Mouse (Mus musculus) urinary bladder, adult 18-20 months (tissue): ENCODE measurements around the gene Fam185a.

ENCODE experiments used
- DNase-seq, 2 experiments: peaks; one replicate each; pipeline ENCODE4 v3.0.0; 2022; ENCODE audit warnings: low spot score in 2 of 2, mixed read lengths in 2 of 2

The Fam185a gene

GRCm38 (mm10) chr5:21493294-21493999 lies 68.7 kb downstream of the Fam185a start:
- no peak for DNase-seq

- no peak for DNase-seq
Measured at GRCm38 (mm10) chr5:21494781-21495180, 70.0 kb downstream of the Fam185a start.

DNA sequence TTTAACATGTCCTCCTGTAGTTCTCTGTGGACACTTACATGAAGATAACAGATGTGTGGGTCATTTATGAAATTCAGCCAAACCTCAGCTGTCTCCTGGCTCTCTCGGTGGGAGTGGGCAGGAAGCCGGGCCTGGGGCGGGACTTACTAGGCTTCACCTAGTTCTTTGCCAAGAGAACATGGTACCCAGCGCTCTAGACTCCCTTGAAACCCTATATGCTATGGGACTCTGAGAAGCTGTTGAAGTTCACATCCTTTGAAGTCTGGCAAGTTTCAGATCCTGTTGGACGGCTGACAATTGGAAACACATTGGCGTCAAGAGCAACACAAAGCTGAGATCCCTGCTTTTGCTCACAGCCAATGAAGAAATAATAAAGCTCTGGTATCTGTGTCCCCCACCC lies 71.6 kb downstream of the Fam185a start:
- DNase-seq, result no peak

DNA sequence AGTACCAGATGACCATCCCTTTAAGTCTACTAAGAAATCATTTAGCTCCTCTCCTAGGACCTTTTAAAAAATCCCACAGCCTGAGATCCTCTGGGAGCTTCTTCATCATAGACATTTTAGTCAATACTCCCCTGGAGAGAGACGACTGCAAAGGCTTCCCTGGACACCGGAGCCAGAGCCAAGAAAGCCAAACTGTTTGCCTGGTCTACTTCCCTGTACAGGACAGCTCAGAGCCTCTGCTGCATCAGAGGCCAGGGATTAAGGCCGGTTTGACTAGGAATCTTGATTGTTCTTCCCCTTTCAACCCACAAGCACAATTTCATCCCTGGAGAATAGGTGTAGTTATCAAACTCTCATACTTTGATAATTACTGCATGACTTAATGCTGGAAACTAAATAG lies 72.1 kb downstream of the Fam185a start:
- DNase-seq, result peak in 1 of 2 experiments; percentile 11

DNA sequence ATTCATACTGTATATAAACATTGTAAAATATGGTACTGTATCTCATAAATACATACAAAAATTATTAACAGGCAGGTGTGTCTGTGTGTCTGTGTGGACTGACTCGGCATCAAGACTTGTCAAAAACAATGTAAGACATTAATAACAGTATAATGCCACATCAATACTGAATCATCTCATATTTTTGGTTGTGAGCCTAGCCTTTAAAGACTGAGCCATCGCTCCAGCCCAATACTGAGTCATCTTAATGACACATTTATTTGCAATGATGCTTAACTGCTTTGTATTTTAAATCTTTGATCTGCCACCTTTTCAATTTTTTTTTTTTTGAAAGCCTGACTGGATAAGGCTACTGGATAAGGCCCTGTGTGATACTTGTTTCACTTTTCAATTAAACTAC lies 73.7 kb downstream of the Fam185a start:
- DNase-seq, result no peak

- no peak for DNase-seq
Measured at GRCm38 (mm10) chr5:21498925-21499324, 74.2 kb downstream of the Fam185a start.

- DNase-seq, result no peak
Measured at GRCm38 (mm10) chr5:21500133-21500532, 75.4 kb downstream of the Fam185a start.

DNA sequence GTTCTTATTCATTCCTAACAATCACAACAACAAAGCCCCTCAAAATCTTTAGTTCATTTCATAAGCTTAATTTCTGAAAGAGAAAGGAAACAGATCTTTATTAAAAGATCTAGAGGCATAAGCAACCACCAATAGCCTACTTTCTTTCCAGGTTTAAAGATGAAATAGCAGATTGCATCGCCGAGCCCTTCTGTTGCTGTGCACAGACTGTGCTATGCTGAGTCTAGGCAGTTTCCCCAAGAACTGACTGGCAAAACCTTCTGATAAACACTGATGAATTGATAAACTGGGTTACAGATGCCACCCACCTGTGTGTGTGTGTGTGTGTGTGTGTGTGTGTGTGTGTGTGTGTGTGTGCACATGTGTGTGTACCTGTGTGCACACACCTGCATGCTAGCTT lies 76.2 kb downstream of the Fam185a start:
- DNase-seq, result no peak

- DNase-seq, result no peak
Measured at GRCm38 (mm10) chr5:21502936-21503610, 78.3 kb downstream of the Fam185a start.

- DNase-seq, result no peak
Measured at GRCm38 (mm10) chr5:21505159-21505558, 80.4 kb downstream of the Fam185a start.

GRCm38 (mm10) chr5:21506887-21507286 lies 82.1 kb downstream of the Fam185a start:
- DNase-seq, result no peak

- DNase-seq, result no peak
Measured at GRCm38 (mm10) chr5:21509801-21510200, 85.0 kb downstream of the Fam185a start.

GRCm38 (mm10) chr5:21513363-21513762 lies 88.6 kb downstream of the Fam185a start:
- DNase-seq, result no peak

DNA sequence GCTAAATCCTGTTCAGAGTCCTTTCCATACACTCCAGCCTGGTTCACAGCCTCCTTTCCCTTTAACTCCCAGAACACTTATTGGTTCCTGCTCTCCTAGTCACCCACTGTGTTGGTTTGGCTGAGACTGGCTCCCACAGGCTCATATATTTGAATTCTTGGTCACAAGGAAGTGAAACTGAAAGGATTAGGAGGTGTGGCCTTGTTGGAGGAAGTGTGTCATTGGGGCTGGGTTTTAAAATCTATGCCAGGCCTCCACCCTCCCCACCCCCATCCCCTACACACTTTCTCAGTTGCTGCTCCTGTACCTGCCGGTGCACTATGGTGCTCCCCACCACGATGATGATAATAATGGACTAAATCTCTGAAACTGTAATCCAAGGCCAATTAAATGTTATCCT lies 92.8 kb downstream of the Fam185a start:
- no peak for DNase-seq

DNA sequence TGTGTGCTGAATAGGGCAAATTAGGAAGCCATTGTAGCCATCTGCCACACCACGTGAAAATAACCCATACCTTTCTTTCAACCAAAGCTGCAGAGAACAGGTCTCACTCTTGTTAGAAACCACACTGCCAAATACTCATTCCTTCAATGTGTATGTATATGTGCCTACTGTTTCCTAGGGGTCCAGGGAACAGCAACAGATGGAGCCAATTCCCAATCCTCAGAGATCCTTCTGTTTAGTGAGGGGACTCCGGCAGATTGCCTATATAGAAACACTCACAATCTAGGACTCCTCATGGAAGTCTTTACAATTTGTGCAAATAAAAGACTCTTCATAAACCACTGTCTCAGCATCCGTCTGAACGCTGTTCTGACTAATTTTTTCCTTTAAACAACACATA lies 93.4 kb downstream of the Fam185a start:
- no peak for DNase-seq

- DNase-seq, result no peak
Measured at GRCm38 (mm10) chr5:21519166-21519565, 94.4 kb downstream of the Fam185a start.

DNA sequence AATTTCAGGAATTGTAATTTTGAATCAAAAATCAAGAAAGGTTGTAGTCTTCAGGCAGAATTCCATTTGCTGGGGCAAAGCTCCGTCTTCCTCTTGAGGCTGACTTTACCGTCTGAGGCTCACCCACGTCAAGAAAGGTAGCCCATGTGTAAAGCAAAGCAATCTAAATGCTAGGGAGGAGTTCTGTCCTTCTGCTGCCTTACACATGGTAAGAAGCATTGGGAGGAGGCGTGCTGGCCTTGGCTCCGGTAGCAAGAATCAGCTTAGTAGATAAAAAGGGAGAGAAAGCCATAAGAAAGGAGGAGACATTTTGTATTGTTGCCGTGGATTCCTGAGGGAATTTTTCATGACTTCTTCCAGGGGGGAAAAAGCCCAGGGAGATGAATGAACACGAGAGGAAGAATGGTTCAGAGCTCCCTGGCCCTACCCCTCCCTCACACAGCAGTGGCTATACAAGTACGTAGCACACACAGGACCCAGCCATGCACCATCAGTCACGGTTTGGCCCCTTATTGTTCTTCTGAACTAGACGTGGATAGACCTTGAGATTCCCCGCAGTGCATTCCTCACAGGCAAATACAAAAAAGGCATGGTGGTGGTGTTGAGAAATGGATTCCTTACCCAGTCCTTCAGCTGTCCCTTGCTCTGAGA lies 102.2 kb downstream of the Fam185a start:
- DNase-seq, result no peak

- DNase-seq, result peak in 1 of 2 experiments; percentile 48
Measured at GRCm38 (mm10) chr5:21527488-21527911, 102.7 kb downstream of the Fam185a start.

DNA sequence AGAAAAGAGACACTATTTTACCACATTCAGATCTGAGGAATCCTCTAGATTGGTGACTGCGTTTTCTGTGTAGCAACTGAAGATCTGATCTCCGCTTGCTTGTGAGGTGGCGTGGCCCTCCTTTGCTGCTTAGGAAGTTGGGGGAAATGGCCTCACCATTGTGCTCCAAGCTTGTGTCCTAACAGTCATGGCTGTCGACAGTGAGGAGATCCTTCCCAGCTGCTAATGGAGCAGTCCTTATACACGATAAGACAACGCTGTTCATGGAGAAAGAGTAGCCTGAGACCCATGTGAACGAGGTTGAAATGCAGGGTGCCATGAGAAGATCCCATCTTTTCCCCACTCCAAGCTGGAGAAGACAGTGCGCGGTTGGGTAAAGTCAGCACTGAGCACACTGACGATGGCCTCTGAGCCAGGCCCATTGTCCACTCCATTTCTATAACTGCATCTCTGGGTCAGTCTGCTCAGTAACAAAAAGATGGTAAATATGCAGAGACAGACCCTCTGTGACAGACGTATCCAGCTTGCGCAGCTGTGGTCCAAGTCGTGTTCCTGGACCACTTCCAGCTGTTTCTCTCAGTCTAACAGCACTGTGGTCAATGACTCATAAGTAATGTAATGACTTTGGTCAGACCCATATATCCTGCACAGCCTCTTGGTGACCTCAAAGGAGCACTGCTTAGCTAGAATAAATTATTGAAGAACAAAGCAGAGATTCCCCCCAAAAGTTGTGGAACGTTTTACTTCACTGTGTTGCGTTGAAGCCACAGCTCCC lies 103.5 kb downstream of the Fam185a start:
- no peak for DNase-seq

DNA sequence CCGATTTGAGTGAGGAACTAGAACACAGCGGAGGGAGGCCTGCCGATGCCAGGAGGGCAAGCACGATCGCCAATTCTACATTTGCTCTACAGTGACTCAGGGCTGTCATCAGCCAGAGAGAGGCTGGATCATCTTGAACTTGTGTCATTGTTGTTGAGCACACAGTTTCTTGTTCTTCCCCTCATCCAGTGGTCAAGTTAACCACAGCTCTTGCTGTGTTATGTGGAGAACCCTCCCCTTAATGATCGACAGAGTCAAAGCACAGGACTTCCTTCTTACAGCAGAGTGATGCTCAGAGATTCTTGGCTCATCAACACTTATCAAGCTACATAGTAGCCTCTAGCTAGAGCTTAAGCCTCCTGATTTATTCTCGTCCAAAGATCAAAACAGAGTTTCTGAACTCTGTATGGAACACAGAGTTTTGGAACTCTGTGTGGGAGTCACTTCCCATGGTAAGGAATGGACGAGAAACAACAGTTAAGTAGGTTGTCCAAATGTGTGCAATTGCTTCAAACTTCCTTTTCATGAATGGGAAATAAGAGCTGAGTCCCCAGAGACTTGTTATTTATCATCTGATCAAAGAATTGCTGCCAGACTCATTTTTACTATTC lies 104.5 kb downstream of the Fam185a start:
- DNase-seq, result no peak
